Mouse (Mus musculus): ENCODE data around the gene Cul3. TPM values are rescaled to one million over a fixed set of nuclear protein-coding genes. Genes with fewer than 3 reads are reported as not detected.

The Cul3 gene
- polyA plus RNA-seq, 1 experiment from 2014 or later, result 25.1 TPM

GRCm38 (mm10) chr1:80258632-80259031 is 81.6 kb downstream of the Cul3 start:
- 66% methylated on average over 4 of the region's 4 CpGs for WGBS
- 0 out of 2 replicates have a peak, but pooled peaks have one; percentile 27 for ATAC-seq (replicated peaks)
- no peak overlapping the region for H3K4me3 ChIP-seq

GRCm38 (mm10) chr1:80253309-80253708 is 87.0 kb downstream of the Cul3 start:
- Histone ChIP-seq H3K9ac (no peak overlapping the region), H3K4me2 (no peak overlapping the region), H3K36me3 (replicated peaks) (no peaks in the 10 kb centered on the region), H3K27ac (no peak overlapping the region), H3K4me1 (no peaks in the 10 kb centered on the region), H3K27me3 (replicated peaks) (no peaks in the 10 kb centered on the region), H3K9me3 (no peaks in the 10 kb centered on the region), H3K4me3 (no peak overlapping the region)
- no peak for ATAC-seq (replicated peaks)

More at GRCm38 (mm10) chr1:80258632-80259031, 81.6 kb downstream of the Cul3 start:
- no peak overlapping the region for H3K27ac ChIP-seq
- H3K4me1 ChIP-seq, result no peaks in the 10 kb centered on the region
- H3K27me3 ChIP-seq (replicated peaks), result no peaks in the 10 kb centered on the region
- no peaks in the 10 kb centered on the region for H3K36me3 ChIP-seq (replicated peaks)
- H3K4me2 ChIP-seq, result no peak overlapping the region
- no peak overlapping the region for H3K9ac ChIP-seq
- no peaks in the 10 kb centered on the region for H3K9me3 ChIP-seq

- H3K27me3 ChIP-seq (replicated peaks), result no peaks in the 10 kb centered on the region
- H3K36me3 ChIP-seq (replicated peaks), result no peaks in the 10 kb centered on the region
- no peak overlapping the region for H3K9ac ChIP-seq
- H3K4me3 ChIP-seq, result no peak overlapping the region
- no peaks in the 10 kb centered on the region for H3K9me3 ChIP-seq
- no peaks in the 10 kb centered on the region for H3K4me1 ChIP-seq
- H3K27ac ChIP-seq, result no peak overlapping the region
- WGBS, result 92% methylated on average over 5 of the region's 5 CpGs
- ATAC-seq (replicated peaks), result no peak
- H3K4me2 ChIP-seq, result no peak overlapping the region
Measured at GRCm38 (mm10) chr1:80250247-80250646, 90.0 kb downstream of the Cul3 start.

DNA sequence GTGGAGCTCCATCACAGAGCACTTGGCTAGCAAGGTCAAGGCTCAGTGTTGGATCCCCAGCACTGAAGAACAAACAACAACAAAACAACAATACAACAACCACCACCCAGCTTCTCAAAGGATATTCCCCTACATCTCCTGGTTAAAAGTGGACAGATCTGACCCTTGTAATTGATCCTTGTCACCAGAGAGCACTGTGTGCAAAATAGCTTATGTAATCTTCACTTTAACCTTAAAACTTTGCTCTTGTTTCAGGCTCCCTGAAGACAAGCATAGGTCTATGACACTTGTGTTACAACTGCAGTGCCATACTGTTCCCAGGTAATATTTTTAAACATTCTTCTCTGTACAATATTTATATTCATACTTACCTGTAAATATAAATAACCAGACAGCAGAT is 93.1 kb downstream of the Cul3 start:
- Histone ChIP-seq H3K9ac (no peak overlapping the region), H3K27me3 (replicated peaks) (no peaks in the 10 kb centered on the region), H3K4me1 (no peaks in the 10 kb centered on the region), H3K4me2 (no peak overlapping the region), H3K4me3 (no peak overlapping the region), H3K36me3 (replicated peaks) (no peaks in the 10 kb centered on the region), H3K9me3 (no peaks in the 10 kb centered on the region), H3K27ac (no peak overlapping the region)
- no peak for ATAC-seq (replicated peaks)

- Histone ChIP-seq H3K27ac (no peak overlapping the region), H3K27me3 (replicated peaks) (no peaks in the 10 kb centered on the region), H3K4me3 (no peak overlapping the region), H3K9me3 (no peaks in the 10 kb centered on the region), H3K4me1 (no peaks in the 10 kb centered on the region), H3K9ac (no peak overlapping the region), H3K36me3 (replicated peaks) (no peaks in the 10 kb centered on the region), H3K4me2 (no peak overlapping the region)
- no peak for ATAC-seq (replicated peaks)
- WGBS, result 72% methylated on average over 3 of the region's 3 CpGs
Measured at GRCm38 (mm10) chr1:80244123-80244522, 96.2 kb downstream of the Cul3 start.

- Histone ChIP-seq H3K27ac (no peak overlapping the region), H3K36me3 (replicated peaks) (no peaks in the 10 kb centered on the region), H3K9ac (no peak overlapping the region), H3K4me1 (no peaks in the 10 kb centered on the region), H3K4me2 (no peak overlapping the region), H3K4me3 (no peak overlapping the region), H3K27me3 (replicated peaks) (no peaks in the 10 kb centered on the region; the same call in 1 of the 2 replicates), H3K9me3 (no peaks in the 10 kb centered on the region)
- WGBS, result 97% methylated on average over 6 of the region's 6 CpGs
- no peak for ATAC-seq (replicated peaks)
Measured at GRCm38 (mm10) chr1:80241579-80241978, 98.7 kb downstream of the Cul3 start.

DNA sequence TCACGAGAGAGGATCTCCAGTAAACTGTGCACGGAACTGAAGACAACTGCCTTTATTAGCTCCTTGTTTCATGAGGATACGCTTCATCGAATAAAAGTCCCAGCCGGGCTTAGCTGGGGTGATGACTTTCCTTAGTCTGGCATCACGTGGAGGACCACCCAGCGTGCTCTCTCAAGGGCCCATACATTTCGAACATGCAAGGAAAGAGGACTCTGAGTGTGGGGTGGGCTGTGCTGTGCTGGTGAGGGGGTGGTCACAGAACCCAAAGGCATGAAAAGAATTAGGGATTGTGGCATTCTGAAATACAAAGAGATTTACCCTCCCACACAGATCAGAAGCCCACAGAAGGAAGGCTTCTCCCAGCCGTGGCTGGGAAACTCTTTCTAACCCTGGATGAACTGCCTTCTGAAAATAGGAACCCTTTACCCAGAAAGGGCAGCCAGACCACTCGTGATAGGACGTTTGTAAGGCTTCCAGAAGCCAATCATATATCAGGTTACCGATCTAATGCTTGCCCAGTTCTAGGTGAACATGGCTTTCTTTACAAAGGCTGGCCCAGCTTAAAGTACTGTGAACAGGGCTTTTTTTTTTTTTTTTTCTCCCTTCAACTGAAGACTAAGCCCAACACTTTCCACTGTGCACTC is 100.1 kb downstream of the Cul3 start:
- Histone ChIP-seq H3K4me1 (no peaks in the 10 kb centered on the region), H3K9ac (no peak overlapping the region), H3K36me3 (replicated peaks) (no peaks in the 10 kb centered on the region), H3K9me3 (no peaks in the 10 kb centered on the region), H3K4me3 (no peak overlapping the region), H3K27me3 (replicated peaks) (no peaks in the 10 kb centered on the region; the same call in 1 of the 2 replicates), H3K27ac (no peak overlapping the region), H3K4me2 (no peak overlapping the region)
- 12% methylated on average over 12 of the region's 12 CpGs for WGBS
- ATAC-seq (replicated peaks), result 0 out of 2 replicates have a peak, but pooled peaks have one; percentile 37

DNA sequence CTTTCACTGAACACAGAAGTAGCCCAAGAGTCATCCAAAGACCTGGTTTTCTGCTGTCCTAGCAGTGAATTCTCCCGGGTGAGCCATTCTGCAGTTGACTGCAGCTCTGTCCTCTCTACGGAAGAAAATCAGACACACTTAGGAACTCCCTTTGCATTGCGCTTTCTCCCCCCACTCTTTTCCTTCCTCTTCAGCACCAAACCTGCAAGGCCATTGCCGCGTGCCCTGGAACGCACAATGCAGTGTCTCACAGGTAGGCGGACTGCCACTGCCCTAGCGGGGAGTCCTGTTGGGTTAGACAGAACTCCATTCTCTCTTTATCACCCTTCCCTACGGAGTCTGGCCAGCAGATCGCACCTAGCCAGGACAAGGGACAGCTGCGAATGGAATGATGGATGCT is 100.8 kb downstream of the Cul3 start:
- H3K9me3 ChIP-seq, result no peaks in the 10 kb centered on the region
- H3K27me3 ChIP-seq (replicated peaks), result no peaks in the 10 kb centered on the region; the same call in 1 of the 2 replicates
- H3K4me2 ChIP-seq, result no peak overlapping the region
- 64% methylated on average over 11 of the region's 11 CpGs for WGBS
- no peak overlapping the region for H3K4me3 ChIP-seq
- no peaks in the 10 kb centered on the region for H3K36me3 ChIP-seq (replicated peaks)
- H3K4me1 ChIP-seq, result no peaks in the 10 kb centered on the region
- no peak for ATAC-seq (replicated peaks)
- no peak overlapping the region for H3K9ac ChIP-seq
- H3K27ac ChIP-seq, result no peak overlapping the region

DNA sequence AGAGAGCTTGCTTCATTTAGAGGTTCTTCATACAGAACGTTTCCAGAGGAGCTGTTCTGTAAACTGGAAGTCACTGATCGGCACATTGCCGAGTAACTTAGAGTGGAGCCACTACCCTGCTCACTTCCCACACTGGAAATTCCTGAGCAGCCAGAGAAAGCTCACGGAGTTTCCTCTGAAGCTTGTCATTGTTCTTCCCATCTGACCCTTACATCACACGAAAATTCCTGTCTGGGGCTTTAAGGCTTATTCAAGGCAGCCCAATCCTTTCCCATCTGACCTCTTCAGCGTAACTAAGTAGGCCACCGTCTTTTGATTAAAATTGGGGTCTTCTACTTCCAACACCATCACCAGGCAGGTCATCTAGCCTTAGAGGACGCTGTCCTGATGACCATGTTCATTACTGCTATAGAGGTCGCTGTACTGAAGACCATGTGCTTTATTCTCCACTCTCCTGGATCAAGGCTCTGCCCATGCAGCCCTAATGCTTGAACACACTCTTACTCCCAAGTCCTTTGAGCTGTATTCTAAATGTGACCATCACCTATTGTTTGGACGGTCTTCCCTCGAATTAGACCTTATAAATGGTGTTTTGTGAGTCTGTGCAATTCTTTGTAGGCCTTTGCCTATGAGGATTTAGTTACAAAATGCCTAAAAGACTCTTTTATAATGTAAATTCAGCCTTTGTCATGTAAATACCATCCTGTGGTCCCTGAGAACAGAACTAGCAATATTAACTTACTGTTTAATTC is 103.2 kb downstream of the Cul3 start:
- H3K4me1 ChIP-seq, result no peaks in the 10 kb centered on the region
- no peak overlapping the region for H3K4me3 ChIP-seq
- H3K9me3 ChIP-seq, result no peaks in the 10 kb centered on the region
- H3K27me3 ChIP-seq (replicated peaks), result no peaks in the 10 kb centered on the region; the same call in 1 of the 2 replicates
- H3K4me2 ChIP-seq, result no peak overlapping the region
- ATAC-seq (replicated peaks), result no peak
- H3K9ac ChIP-seq, result no peak overlapping the region
- H3K36me3 ChIP-seq (replicated peaks), result no peaks in the 10 kb centered on the region
- 32% methylated on average over 11 of the region's 11 CpGs for WGBS
- no peak overlapping the region for H3K27ac ChIP-seq

GRCm38 (mm10) chr1:80236126-80236525 is 104.2 kb downstream of the Cul3 start:
- Histone ChIP-seq H3K9ac (no peak overlapping the region), H3K36me3 (replicated peaks) (no peaks in the 10 kb centered on the region), H3K9me3 (no peaks in the 10 kb centered on the region), H3K4me1 (no peaks in the 10 kb centered on the region), H3K4me2 (no peak overlapping the region), H3K27ac (no peak overlapping the region), H3K4me3 (no peak overlapping the region), H3K27me3 (replicated peaks) (no peaks in the 10 kb centered on the region; the same call in 1 of the 2 replicates)
- ATAC-seq (replicated peaks), result no peak
- 13% methylated on average over 1 of the region's 1 CpGs for WGBS

GRCm38 (mm10) chr1:80230612-80231011 is 109.7 kb downstream of the Cul3 start:
- Histone ChIP-seq H3K36me3 (replicated peaks) (no peaks in the 10 kb centered on the region), H3K4me3 (no peak overlapping the region), H3K9me3 (no peaks in the 10 kb centered on the region), H3K27ac (no peak overlapping the region), H3K4me1 (no peaks in the 10 kb centered on the region), H3K9ac (no peak overlapping the region), H3K4me2 (no peak overlapping the region), H3K27me3 (replicated peaks) (no peaks in the 10 kb centered on the region)
- no peak for ATAC-seq (replicated peaks)
- 78% methylated on average over 1 of the region's 1 CpGs for WGBS

DNA sequence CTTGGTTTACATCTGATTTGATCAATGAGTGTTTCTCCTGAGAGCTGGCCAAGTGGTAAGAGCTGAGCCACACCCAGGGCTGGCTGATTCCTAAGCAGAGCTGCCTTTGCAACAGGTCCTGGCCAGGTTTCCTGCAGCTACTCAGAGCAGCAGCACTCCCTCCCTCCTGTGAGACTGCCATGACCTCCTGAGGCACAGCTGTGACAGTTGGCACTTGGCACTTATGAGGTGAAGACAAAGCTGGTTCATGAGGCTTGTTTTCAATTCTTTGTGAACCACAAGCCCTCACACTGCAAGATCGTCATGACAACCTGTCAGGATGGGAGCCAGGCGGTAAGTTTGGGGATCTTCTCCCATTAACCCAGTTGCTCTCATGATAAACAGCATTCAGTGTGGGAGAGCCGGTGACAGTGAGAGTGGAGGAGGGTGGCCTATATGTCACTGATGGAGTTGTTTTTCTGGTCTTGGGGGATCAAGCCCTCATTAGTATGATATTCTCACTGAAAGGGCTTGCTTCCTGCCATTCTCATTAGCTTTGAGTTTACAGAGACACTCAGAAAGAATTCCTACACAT is 115.4 kb downstream of the Cul3 start:
- no peak overlapping the region for H3K27ac ChIP-seq

More for the DNA sequence above, 115.4 kb downstream of the Cul3 start:
- peak; percentile 59 for ATAC-seq (replicated peaks)
- Histone ChIP-seq H3K36me3 (replicated peaks) (no peaks in the 10 kb centered on the region), H3K9ac (no peak overlapping the region), H3K4me2 (no peak overlapping the region), H3K4me1 (peaks cover 8% of the 10 kb centered on the region; the same call in 1 of the 2 replicates), H3K27me3 (replicated peaks) (no peaks in the 10 kb centered on the region), H3K4me3 (no peak overlapping the region), H3K9me3 (no peaks in the 10 kb centered on the region)
- WGBS, result 25% methylated on average over 3 of the region's 3 CpGs
